Mouse (Mus musculus): Measurements from ENCODE around the gene Rps6kl1.

DNA sequence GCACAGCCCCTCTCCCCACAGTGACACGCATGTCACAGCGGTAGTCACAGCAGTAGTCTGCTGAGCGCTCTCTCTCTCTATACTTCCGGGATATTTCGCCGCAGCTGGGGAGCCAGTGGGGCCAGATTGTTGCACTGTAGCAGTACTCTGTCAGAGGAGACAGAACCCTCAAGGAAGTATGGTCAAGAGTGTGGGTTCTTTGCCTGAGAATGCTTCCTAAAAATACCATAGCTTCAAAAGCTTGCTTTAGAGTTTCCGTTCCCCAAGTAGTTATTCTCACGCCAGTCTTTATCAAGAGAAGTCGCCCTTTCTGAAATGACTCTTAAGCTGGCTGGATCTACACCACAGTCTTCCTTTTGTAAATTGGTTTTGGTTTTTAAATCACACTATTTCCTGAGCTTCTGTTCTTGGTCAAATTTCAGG is 27.9 kb downstream of the Rps6kl1 start:
- TF ChIP-seq CTCF (conservative IDR thresholded peaks at IDR 0.05; ENCODE audit: insufficient read depth, insufficient read length, low read depth, low read length): no peak
- TF ChIP-seq POLR2A (IDR thresholded peaks at IDR 0.05; ENCODE audit: low read depth, low read length): no peak

Data from kidney, adult 2 months (tissue).